Mouse (Mus musculus) limb, embryonic 14.5 days (tissue): ENCODE results near the gene Nipa1. TPM values are rescaled to one million over a fixed set of nuclear protein-coding genes. Genes with fewer than 3 reads are reported as not detected.

Source experiments
- ATAC-seq: fragments of 200-750 bp; cut with Nextera tagmentation; 2 replicates; pipeline ENCODE4 v1.8.0; 2017; ENCODE audit warnings: low read depth, moderate number of reproducible peaks, moderate TSS enrichment; ENCODE audit not compliant: low FRiP score
- DNase-seq: peaks from one replicate; pipeline ENCODE4 v3.0.0-alpha.2; 2015; ENCODE audit warnings: low spot score
- H3K27ac ChIP-seq: fragments of 300-500 bp; sonication (generic); replicated peaks from 2 replicates; pipeline ENCODE4 v1.5.1; 2014; ENCODE audit warnings: low read depth, mild to moderate bottlenecking, low read length, moderate library complexity, mixed read lengths
- H3K27me3 ChIP-seq: fragments of 300-500 bp; sonication (generic); 2 replicates; pipeline ENCODE4 v1.6.1; 2014; ENCODE audit warnings: low read length, mixed read lengths; ENCODE audit not compliant: control insufficient read depth, insufficient read depth
- H3K36me3 ChIP-seq: fragments of 300-500 bp; sonication (generic); 2 replicates; pipeline ENCODE4 v1.6.1; 2014; ENCODE audit warnings: mild to moderate bottlenecking, low read length, moderate library complexity, mixed read lengths; ENCODE audit not compliant: control insufficient read depth, insufficient read depth
- H3K4me1 ChIP-seq: fragments of 300-500 bp; sonication (generic); 2 replicates; pipeline ENCODE4 v1.6.1; 2014; ENCODE audit warnings: antibody characterized with exemption, low read length, mixed read lengths; ENCODE audit not compliant: control insufficient read depth, insufficient read depth
- H3K4me2 ChIP-seq: fragments of 300-500 bp; sonication (generic); replicated peaks from 2 replicates; pipeline ENCODE4 v1.6.1; 2014; ENCODE audit warnings: low read depth, mild to moderate bottlenecking, low read length, moderate library complexity; ENCODE audit not compliant: severe bottlenecking
- H3K4me3 ChIP-seq: fragments of 300-500 bp; sonication (generic); replicated peaks from 2 replicates; pipeline ENCODE4 v1.5.1; 2014; ENCODE audit warnings: low read length
- H3K9ac ChIP-seq: fragments of 300-500 bp; sonication (generic); 2 replicates; pipeline ENCODE4 v1.6.1; 2014; ENCODE audit warnings: mild to moderate bottlenecking, low read depth, low read length, moderate library complexity; ENCODE audit not compliant: severe bottlenecking
- H3K9me3 ChIP-seq: fragments of 300-500 bp; sonication (generic); 2 replicates; pipeline ENCODE4 v1.6.1; 2016; ENCODE audit warnings: low read length; ENCODE audit not compliant: control insufficient read depth
- POLR2A ChIP-seq: fragments of 200-500 bp; IDR thresholded peaks from 2 replicates; pipeline ENCODE4 v1.8.0; 2012; ENCODE audit warnings: inconsistent platforms, mild to moderate bottlenecking, moderate library complexity, borderline replicate concordance; ENCODE audit not compliant: insufficient read depth, insufficient read length; ENCODE audit errors: extremely low read depth
- WGBS: fragments of 180-500 bp; shearing (Covaris S2); extraction: QIAGEN DNeasy Blood & Tissue Kit; methylation state at CpG from one replicate; pipeline ENCODE4 v1.1.7; 2014; 5-methylcytosine and 5-hydroxymethylcytosine counted together
- polyA plus RNA-seq, 2 experiments: library from polyadenylated mRNA; depleted of rRNA in 1 of 2; stranded (reverse) in 1 of 2; unstranded in 1 of 2; fragments of >200 nt; fragmentation: Nextera tagmentation in 1 of 2; extraction: Ambion mirVana in 1 of 2; gene quantifications; 2 replicates each; pipeline versions ENCODE4 v1.2.1 to v1.2.3; 2012 to 2014

Nipa1 gene
- polyA plus RNA-seq, 2 experiments, result 7.1 to 7.3 TPM

DNA sequence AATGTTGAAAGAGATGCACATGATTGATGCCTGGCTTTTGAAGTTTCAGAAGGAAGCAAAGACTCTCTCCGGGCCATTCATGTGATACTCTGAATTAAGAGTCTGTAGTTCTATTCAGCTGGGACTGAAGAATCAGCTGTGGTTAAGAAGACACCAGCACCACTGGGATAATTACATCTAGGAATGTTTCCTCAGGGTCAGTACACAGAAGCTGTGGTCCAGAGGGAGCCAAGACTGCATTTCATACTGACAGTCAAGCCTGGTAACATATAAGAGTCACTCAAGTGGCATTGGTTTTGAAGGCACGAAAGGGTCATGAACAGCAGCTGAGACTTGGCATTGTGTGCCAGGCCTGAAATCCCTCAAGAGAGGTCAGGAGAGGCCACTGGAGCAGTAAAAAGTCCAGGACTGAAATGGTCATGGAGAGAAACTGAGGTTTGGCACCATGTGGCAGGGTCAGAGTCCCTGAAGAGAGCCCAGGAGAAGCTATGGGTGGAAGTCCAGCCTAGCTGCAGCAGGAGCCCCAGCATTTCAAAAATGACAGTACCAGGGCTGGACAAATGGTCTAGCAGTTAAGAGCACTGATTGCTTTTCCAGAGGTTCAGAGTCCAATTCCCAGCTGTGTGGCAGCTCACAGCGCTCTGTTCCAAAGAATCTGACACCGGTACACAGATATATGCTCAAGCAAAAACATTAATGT is 9.3 kb downstream of the Nipa1 start:
- H3K36me3 ChIP-seq, result no peaks in the 10 kb centered on the region
- ATAC-seq (no peak), DNase-seq (no peak)
- no peak overlapping the region for H3K27ac ChIP-seq
- no peaks in the 10 kb centered on the region for H3K9me3 ChIP-seq
- TF ChIP-seq POLR2A, result no peak
- H3K4me1 ChIP-seq, result no peaks in the 10 kb centered on the region
- H3K4me2 ChIP-seq, result no peak overlapping the region
- no peak overlapping the region for H3K9ac ChIP-seq
- H3K4me3 ChIP-seq, result no peak overlapping the region
- 73% methylated on average over 4 of the region's 4 CpGs for WGBS
- H3K27me3 ChIP-seq, result no peaks in the 10 kb centered on the region

- no peak for DNase-seq
- ATAC-seq, result no peak
- TF ChIP-seq POLR2A, result no peak
Observed at GRCm38 (mm10) chr7:55998997-55999396, 20.8 kb downstream of the Nipa1 start.

DNA sequence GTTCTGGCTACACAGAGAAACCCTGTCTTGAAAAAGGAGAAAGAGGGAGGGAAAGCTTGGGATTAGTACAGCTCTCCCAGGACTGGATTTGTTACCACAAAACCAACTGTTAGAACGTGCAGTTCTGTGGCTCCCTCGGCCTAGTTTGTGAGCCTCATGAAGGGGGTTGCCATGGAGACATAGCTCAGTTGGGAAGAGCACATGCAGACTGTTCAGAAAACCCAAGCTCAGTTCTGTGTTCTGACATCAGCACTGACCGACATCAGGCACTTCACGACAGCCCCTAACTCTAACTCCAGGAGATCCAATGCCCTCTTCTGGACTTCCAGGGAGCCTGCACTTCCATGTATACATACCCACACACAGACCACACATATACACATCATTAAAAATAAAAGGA is 24.7 kb downstream of the Nipa1 start:
- TF ChIP-seq POLR2A, result no peak
- Histone ChIP-seq H3K4me1 (no peaks in the 10 kb centered on the region), H3K27me3 (no peaks in the 10 kb centered on the region), H3K36me3 (no peaks in the 10 kb centered on the region), H3K27ac (no peak overlapping the region), H3K4me2 (no peak overlapping the region), H3K4me3 (no peak overlapping the region), H3K9me3 (no peaks in the 10 kb centered on the region), H3K9ac (no peak overlapping the region)
- ATAC-seq (no peak), DNase-seq (no peak)
- 38% methylated on average over 4 of the region's 4 CpGs for WGBS

More at GRCm38 (mm10) chr7:55998997-55999396, 20.8 kb downstream of the Nipa1 start:
- Histone ChIP-seq H3K27ac (no peak overlapping the region), H3K9me3 (no peaks in the 10 kb centered on the region), H3K4me3 (no peak overlapping the region), H3K27me3 (no peaks in the 10 kb centered on the region), H3K36me3 (no peaks in the 10 kb centered on the region), H3K9ac (no peak overlapping the region), H3K4me2 (no peak overlapping the region), H3K4me1 (no peaks in the 10 kb centered on the region)
- WGBS, result 17% methylated on average over 2 of the region's 4 CpGs

DNA sequence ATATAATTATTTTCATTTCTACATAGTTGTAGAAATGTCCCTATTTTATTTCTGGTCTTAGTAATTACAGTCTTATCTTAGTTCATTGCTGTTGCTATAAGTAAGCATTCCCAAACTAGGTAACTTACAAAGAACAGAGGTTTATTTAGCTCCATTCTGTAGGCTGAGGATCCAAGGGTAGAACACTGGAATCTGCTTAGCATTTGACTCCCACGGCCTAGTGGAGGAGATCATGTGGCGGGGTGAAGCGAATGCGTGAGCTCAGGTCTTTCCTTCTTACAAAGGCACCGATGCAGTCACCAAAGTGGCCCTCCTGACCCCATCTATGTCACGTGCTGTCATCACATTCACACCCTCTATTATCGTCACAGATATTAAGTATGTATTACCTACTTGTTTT is 27.9 kb downstream of the Nipa1 start:
- no peak overlapping the region for H3K4me2 ChIP-seq
- H3K4me1 ChIP-seq, result no peaks in the 10 kb centered on the region
- no peak overlapping the region for H3K27ac ChIP-seq
- WGBS, result 90% methylated on average over 7 of the region's 7 CpGs
- H3K9ac ChIP-seq, result no peak overlapping the region
- no peak for DNase-seq
- ATAC-seq, result no peak
- no peaks in the 10 kb centered on the region for H3K27me3 ChIP-seq
- peaks cover 3% of the 10 kb centered on the region; the same call in 1 of the 2 replicates for H3K36me3 ChIP-seq
- H3K9me3 ChIP-seq, result no peaks in the 10 kb centered on the region
- TF ChIP-seq POLR2A, result no peak
- no peak overlapping the region for H3K4me3 ChIP-seq

GRCm38 (mm10) chr7:55991129-55991528 is 28.6 kb downstream of the Nipa1 start:
- Histone ChIP-seq H3K4me1 (no peaks in the 10 kb centered on the region), H3K9ac (no peak overlapping the region), H3K9me3 (no peaks in the 10 kb centered on the region), H3K36me3 (peaks cover 3% of the 10 kb centered on the region; the same call in 1 of the 2 replicates), H3K27ac (no peak overlapping the region), H3K4me2 (no peak overlapping the region), H3K27me3 (no peaks in the 10 kb centered on the region), H3K4me3 (no peak overlapping the region)
- TF ChIP-seq POLR2A, result no peak
- DNase-seq, result no peak
- no peak for ATAC-seq
- WGBS, result 86% methylated on average over 3 of the region's 3 CpGs
